26 mouse cellular contexts compared by ENCODE assay signal in genomic region chr13:15398677-15399076, GRCm38 (mm10).
"Had no signal": no experiment of that assay in that cellular context is flagged by ENCODE, and none has a peak within 500 bp of the region (broad histone marks: within the 10 kb centered on the region; RNA-seq: fewer than 3 reads in every experiment).

No protein-coding gene starts in this region.

- H3K9ac ChIP-seq: embryonic facial prominence, embryonic 12.5 days; embryonic facial prominence, embryonic 13.5 days; embryonic facial prominence, embryonic 15.5 days; forebrain, embryonic 12.5 days; forebrain, embryonic 13.5 days; forebrain, embryonic 15.5 days; forebrain, postnatal 0 days had no signal

- H3K9me3 ChIP-seq: embryonic facial prominence, embryonic 10.5 days; embryonic facial prominence, embryonic 12.5 days; embryonic facial prominence, embryonic 13.5 days; embryonic facial prominence, embryonic 15.5 days; forebrain, embryonic 10.5 days; forebrain, embryonic 12.5 days; forebrain, embryonic 13.5 days; forebrain, embryonic 15.5 days had no signal

- H3K4me1 ChIP-seq: forebrain, embryonic 15.5 days had no signal

- DNase-seq: cerebellum, adult 9-11 months; cerebellum, postnatal 10 days; cerebellum, postnatal 14 days; cerebellum, postnatal 25 days; cerebellum, postnatal 36 days; embryo, embryonic 11 days; forebrain, postnatal 0 days; gastrocnemius, adult 2 months; gastrocnemius, postnatal 10 days; gastrocnemius, postnatal 14 days; gastrocnemius, postnatal 25 days; gastrocnemius, postnatal 36 days; heart, adult 11 months; heart, adult 18-20 months; heart, adult 2 months had no signal

- H3K4me3 ChIP-seq: embryonic facial prominence, embryonic 10.5 days; embryonic facial prominence, embryonic 12.5 days; embryonic facial prominence, embryonic 13.5 days; embryonic facial prominence, embryonic 15.5 days; erythroblast, embryonic 14.5 days; forebrain, embryonic 10.5 days; forebrain, embryonic 12.5 days; forebrain, embryonic 13.5 days; forebrain, embryonic 15.5 days; gastrocnemius, adult 2 months; heart, adult 2 months had no signal

- H3K27ac ChIP-seq: embryonic facial prominence, embryonic 10.5 days; embryonic facial prominence, embryonic 12.5 days; embryonic facial prominence, embryonic 13.5 days; embryonic facial prominence, embryonic 15.5 days; forebrain, embryonic 10.5 days; forebrain, embryonic 12.5 days; forebrain, embryonic 13.5 days; forebrain, embryonic 15.5 days; gastrocnemius, adult 2 months; heart, adult 2 months had no signal

- H3K4me2 ChIP-seq: embryonic facial prominence, embryonic 12.5 days; embryonic facial prominence, embryonic 13.5 days; embryonic facial prominence, embryonic 15.5 days; forebrain, embryonic 12.5 days; forebrain, embryonic 13.5 days; forebrain, embryonic 15.5 days had no signal

- H3K27me3 ChIP-seq: embryonic facial prominence, embryonic 12.5 days; embryonic facial prominence, embryonic 13.5 days; embryonic facial prominence, embryonic 15.5 days; forebrain, embryonic 12.5 days; forebrain, embryonic 13.5 days; forebrain, embryonic 15.5 days had no signal

- H3K36me3 ChIP-seq: embryonic facial prominence, embryonic 10.5 days; embryonic facial prominence, embryonic 12.5 days; embryonic facial prominence, embryonic 13.5 days; embryonic facial prominence, embryonic 15.5 days; forebrain, embryonic 10.5 days; forebrain, embryonic 12.5 days; forebrain, embryonic 15.5 days had no signal

- ATAC-seq: forebrain, embryonic 13.5 days; forebrain, embryonic 14.5 days; forebrain, embryonic 15.5 days; forebrain, embryonic 16.5 days; forebrain, postnatal 0 days had no signal
